Mouse (Mus musculus): ENCODE measurements around the gene Sapcd1.
"Not testable (repeated sequence)": the region's sequence is repeated elsewhere in the genome, so short reads cannot be mapped to it uniquely, and the experiment has no call there.

Sapcd1 gene

DNA sequence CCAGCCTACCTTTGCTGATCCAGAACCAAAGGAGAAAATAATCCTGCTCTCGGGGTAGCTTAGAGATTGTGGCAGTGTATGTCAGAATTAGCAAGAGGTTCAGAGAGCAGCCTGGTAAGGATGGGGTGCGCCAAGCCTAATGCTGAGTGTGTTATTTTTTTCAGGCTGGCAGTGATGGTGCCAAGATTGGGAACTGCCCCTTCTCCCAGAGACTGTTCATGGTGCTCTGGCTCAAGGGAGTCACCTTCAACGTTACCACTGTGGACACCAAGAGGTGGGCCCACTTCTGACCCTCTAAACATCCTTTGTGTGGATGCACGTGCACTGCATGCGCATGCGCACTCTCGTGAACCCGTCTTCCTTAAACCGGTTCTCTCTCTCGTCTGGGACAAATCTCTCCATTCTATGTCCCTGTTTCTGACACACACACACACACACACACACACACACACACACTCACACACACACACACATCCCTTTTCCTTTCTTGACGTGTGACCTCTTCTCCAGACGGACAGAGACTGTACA lies 24.5 kb upstream of the Sapcd1 start:
- DNase-seq (ENCODE audit: low spot score in 2 of 2): no peak

DNA sequence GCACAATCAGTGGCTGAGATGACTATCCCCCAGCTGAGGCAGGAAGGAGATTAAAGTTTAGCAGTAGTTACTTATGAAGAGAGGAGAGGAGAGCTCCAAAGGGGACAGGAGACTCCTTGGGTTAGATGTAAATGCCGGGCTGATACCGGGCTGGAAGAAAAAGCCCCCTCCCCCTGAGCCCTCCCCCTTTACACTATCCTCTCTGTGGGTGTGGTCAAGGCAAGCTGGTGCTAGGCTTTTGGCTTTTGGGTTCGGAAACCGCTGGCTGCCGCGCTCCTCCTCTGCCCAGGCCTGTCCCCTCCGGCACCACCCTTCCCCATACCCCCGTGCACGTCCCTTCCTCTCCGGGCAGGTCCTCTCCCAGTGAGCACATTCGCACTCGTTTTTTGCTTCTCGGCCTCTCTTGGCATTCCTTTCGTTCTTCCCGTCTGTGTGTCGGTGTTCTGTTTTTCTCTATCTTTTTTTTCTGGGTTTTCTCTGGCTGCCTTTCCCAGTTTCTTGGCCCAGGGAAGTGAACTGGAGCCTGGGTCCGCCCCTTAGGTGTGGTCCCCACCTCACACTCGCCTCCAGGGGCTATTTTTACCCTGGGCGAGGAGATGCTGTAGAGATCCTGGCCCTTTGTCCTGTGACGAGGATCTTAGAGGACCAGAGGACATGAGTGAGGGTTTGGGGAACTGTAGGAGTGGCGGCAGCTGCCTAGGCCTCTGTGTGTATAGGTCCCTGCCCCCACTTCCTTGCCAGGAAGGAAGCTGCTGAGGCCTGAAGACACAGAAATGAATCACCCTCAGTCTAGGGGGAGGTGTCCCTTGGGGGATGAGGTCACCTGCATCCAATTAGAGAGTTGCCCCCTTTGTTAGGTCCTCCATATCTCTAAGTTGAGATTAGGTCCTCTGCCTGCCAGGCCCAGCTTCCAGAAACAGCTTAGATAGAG lies 23.6 kb upstream of the Sapcd1 start:
- no peak for DNase-seq (ENCODE audit: low spot score in 2 of 2)

DNA sequence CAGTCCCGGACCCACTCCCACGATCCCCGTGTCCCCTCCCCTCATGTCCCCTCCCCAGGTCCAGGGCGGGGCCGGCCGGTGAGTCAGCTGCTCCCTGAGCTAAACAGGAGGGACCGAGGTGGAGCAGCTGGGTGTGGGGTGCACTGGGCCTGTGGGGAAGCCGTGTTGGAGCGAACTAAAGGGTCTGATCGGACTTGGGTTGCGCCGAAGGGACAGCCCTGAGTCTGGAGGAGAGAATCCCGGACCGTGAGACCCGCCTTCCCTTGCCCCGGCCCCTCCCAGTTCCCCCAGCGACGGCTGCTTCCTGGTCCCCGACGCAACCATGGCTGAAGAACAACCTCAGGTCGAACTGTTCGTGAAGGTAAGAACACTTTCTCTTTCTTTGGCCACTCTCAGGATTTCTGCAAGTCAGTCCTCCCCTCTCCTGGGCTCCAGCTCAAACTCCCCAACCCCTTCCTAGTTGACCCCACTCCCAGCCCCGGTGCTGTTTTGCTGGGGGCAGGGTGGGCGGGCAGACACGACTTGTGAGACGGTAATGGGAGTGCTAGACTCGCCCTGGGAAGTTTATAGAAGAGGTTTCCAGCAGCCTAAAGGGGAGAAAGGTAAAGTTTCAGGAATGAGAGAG lies 22.4 kb upstream of the Sapcd1 start:
- peak in 1 of 2 experiments; percentile 17 for DNase-seq (ENCODE audit: low spot score in 2 of 2)

DNA sequence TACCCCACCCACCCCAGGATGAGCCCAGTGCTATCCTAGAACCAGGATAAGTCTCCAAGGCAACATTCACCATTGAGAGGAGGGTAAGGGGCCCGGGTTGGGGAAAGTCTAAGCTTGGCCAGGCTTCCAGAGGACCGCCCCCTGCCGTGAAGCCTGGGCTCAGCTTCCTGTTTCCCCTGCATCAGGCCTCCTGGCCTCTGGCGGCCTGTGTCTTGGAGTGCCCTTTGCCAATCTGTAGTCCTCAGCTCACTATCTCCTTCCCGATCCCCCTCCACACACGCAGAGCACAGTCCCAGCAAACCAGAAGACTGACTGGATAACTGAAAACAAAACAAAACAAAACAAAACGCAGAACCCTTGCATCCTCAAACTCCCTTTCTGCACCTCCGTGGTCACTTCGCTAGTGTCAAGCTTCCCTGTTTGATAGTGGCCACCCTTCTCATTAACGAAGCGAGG lies 21.8 kb upstream of the Sapcd1 start, which contains the start of gene Clic1:
Clic1 (plus strand) TSS at position 406 of the 456 bp plus-strand sequence.
- no peak for DNase-seq (ENCODE audit: low spot score in 2 of 2)

- no peak for DNase-seq (ENCODE audit: low spot score in 2 of 2)
These were observed 21.2 kb upstream of the Sapcd1 start for GRCm38 (mm10) chr17:35048932-35049440.

- no peak for DNase-seq (ENCODE audit: low spot score in 2 of 2)
These were observed 20.5 kb upstream of the Sapcd1 start for GRCm38 (mm10) chr17:35048149-35048931.

DNA sequence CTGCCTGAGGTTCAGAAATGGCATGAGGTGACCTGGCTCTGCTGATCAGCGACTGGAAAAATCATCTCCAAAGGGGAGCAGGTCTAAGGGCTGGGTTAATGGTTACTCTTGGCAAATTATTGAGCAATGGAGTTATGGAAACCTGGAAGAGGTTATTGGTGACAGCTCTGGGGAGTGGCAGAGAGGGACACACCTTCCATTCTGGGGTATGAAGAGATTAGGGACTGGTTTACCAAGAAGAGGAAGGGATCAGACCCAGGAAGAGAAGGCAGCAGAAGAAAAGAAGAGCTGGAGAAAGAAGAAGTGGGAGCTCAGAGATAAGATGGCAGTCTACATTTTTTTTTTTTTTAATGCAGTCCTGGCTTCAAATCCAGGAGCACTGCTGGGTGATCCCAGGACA lies 19.9 kb upstream of the Sapcd1 start:
- DNase-seq (ENCODE audit: low spot score in 2 of 2): no peak

DNA sequence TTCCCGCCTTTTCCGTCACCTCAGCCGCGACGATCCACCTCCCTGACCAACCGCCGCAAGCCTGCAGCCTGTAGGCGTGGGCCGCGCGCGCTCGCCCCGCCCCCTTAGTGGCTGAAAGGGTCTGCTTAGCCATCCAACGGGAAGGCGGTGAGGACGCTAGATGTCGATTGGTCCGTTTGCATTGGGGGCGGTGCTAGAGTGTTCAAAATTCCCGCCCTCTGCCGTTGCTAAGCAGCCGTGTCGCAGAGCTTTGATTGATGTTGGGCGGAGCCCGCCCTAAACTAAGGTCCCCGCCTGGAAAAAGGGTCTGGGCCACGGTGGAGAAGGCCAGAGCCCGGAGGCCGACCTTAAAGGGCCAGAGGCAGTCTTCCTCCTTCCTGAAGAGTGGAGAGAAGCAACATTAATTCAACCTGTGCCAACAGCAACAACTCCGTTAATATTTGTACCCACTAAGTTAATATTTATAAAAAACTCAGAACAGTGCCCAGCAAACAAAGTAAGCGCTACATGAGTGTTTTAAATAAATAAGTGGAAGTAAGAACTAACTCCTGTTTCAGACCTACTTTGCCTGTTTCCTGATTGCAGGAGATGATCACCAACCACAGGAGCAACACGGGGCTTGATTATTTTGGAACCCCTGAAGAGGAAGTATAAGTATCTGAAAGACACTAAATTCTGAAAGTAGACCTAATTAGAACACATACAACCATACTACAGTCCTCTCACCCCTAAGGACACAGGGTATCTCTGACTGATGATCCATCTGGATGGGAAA lies 19.1 kb upstream of the Sapcd1 start, which contains the start of gene Msh5:
Msh5 (minus strand) TSS at position 65 of the 775 bp plus-strand sequence.
- peak; percentile 90 to 95 for DNase-seq (ENCODE audit: low spot score in 2 of 2)

- no peak for DNase-seq (ENCODE audit: low spot score in 2 of 2)
These were observed 18.2 kb upstream of the Sapcd1 start for GRCm38 (mm10) chr17:35045807-35046680.

GRCm38 (mm10) chr17:35044904-35045806 lies 17.3 kb upstream of the Sapcd1 start:
- DNase-seq (ENCODE audit: low spot score in 2 of 2): no peak

- DNase-seq (ENCODE audit: low spot score in 2 of 2): no peak
These were observed 16.0 kb upstream of the Sapcd1 start for GRCm38 (mm10) chr17:35043794-35044193.

- no peak for DNase-seq (ENCODE audit: low spot score in 2 of 2)
These were observed 11.5 kb upstream of the Sapcd1 start for GRCm38 (mm10) chr17:35039121-35039873.

- DNase-seq (ENCODE audit: low spot score in 2 of 2): no peak
These were observed 7.1 kb upstream of the Sapcd1 start for GRCm38 (mm10) chr17:35034896-35035295.

- not testable (repeated sequence) for DNase-seq (ENCODE audit: low spot score in 2 of 2)
These were observed 5.9 kb upstream of the Sapcd1 start for GRCm38 (mm10) chr17:35033703-35034102.

DNA sequence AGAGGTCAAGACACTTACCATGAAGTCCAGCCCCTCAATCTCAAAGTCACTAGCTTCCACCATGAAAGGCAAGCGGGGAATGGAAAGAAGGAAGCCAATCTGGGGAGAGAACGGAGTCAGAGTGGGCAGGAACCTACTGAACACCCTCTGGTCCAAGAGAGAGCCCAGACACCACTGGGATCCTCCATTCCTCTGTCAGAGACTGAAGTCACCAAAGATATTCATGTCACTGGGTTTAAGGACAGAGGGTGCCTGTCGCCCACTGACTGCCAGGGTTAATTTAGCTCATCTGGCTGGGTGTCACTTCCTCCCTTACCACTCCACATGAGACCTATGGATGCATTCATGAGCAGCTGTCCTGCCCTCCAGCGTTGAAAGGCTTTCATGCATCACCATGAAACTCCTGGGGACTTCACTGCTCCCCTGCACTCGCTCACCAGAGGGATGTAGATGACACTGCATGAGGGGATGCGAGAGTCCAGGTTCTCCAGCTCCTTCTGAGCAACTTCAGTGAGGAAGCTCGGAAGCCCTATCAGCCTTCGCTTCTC lies 4.6 kb upstream of the Sapcd1 start:
- DNase-seq (ENCODE audit: low spot score in 2 of 2): no peak

DNA sequence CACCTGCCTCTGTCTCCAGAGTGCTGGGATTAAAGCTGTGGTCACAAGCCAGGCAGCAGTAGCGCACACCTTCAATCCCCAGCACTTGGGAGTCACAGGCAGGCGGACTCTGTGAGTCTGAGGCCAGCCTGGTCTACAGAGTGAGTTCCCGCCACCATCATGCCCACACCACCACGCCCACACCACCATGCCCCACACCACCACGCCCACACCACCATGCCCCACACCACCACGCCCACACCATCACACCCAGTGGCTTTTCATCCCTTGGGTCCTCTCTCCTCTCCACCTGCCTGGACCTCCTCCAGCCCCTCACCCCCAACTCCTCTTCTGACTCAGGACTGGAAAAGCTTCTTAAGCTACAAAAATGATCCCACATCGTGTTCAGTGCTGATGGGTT lies 4.1 kb upstream of the Sapcd1 start:
- DNase-seq (ENCODE audit: low spot score in 2 of 2): no peak

GRCm38 (mm10) chr17:35031272-35031671 lies 3.5 kb upstream of the Sapcd1 start:
- DNase-seq (ENCODE audit: low spot score in 2 of 2): no peak

All from frontal cortex, postnatal 36 days (tissue).